Mouse (Mus musculus) heart, embryonic 14.5 days (tissue): ENCODE results near the gene 0610010F05Rik. TPM values are rescaled to one million over a fixed set of nuclear protein-coding genes. Genes with fewer than 3 reads are reported as not detected.

Experiments used
- ATAC-seq: fragments of 200-750 bp; cut with Nextera tagmentation; 2 replicates; pipeline ENCODE4 v1.8.0; 2017; ENCODE audit warnings: low read depth, moderate TSS enrichment; ENCODE audit not compliant: insufficient number of reproducible peaks, insufficient read depth, low FRiP score
- H3K27ac ChIP-seq, 2 experiments: fragments of 200-500 bp in 1 of 2; fragments of 300-500 bp in 1 of 2; sonication (generic) in 1 of 2; replicated peaks in 1 of 2; 2 replicates each; pipeline ENCODE4 v1.5.1; 2012 to 2014; ENCODE audit warnings: low read depth in 2 of 2, low read length in 2 of 2, control low read depth in 1 of 2, mild to moderate bottlenecking in 1 of 2, mixed read lengths in 1 of 2; ENCODE audit not compliant: control insufficient read depth in 1 of 2, insufficient read depth in 1 of 2
- H3K27me3 ChIP-seq: fragments of 300-500 bp; sonication (generic); 2 replicates; pipeline ENCODE4 v1.6.1; 2014; ENCODE audit warnings: mild to moderate bottlenecking, low read length, control low read depth; ENCODE audit not compliant: control insufficient read depth, insufficient read depth
- H3K36me3 ChIP-seq: fragments of 300-500 bp; sonication (generic); 2 replicates; pipeline ENCODE4 v1.6.1; 2014; ENCODE audit warnings: mild to moderate bottlenecking, control low read depth, low read length, mixed read lengths; ENCODE audit not compliant: control insufficient read depth, insufficient read depth
- H3K4me1 ChIP-seq, 2 experiments: fragments of 200-500 bp in 1 of 2; fragments of 300-500 bp in 1 of 2; sonication (generic) in 1 of 2; 2 replicates each; pipeline ENCODE4 v1.6.1; 2012 to 2014; ENCODE audit warnings: low read length in 2 of 2, control low read depth in 1 of 2, mixed read lengths in 1 of 2; ENCODE audit not compliant: control insufficient read depth in 2 of 2, insufficient read depth in 2 of 2
- H3K4me2 ChIP-seq: fragments of 300-500 bp; sonication (generic); 2 replicates; pipeline ENCODE4 v1.6.1; 2014; ENCODE audit warnings: mild to moderate bottlenecking, low read length
- H3K4me3 ChIP-seq, 2 experiments: fragments of 200-500 bp in 1 of 2; fragments of 300-500 bp in 1 of 2; sonication (generic) in 1 of 2; 2 replicates each; pipeline ENCODE4 v1.5.1; 2012 to 2014; ENCODE audit warnings: low read length in 2 of 2, mild to moderate bottlenecking in 2 of 2, control low read depth in 1 of 2, low read depth in 1 of 2, moderate library complexity in 1 of 2; ENCODE audit not compliant: control insufficient read depth in 1 of 2, insufficient read depth in 1 of 2
- H3K9ac ChIP-seq: fragments of 300-500 bp; sonication (generic); 2 replicates; pipeline ENCODE4 v1.6.1; 2014; ENCODE audit warnings: mild to moderate bottlenecking, low read length
- H3K9me3 ChIP-seq: fragments of 300-500 bp; sonication (generic); 2 replicates; pipeline ENCODE4 v1.6.1; 2016; ENCODE audit warnings: low read length, control low read depth; ENCODE audit not compliant: control insufficient read depth
- WGBS: fragments of 180-500 bp; shearing (Covaris S2); extraction: QIAGEN DNeasy Blood & Tissue Kit; methylation state at CpG from one replicate; pipeline ENCODE4 v1.1.7; 2014; 5-methylcytosine and 5-hydroxymethylcytosine counted together
- polyA plus RNA-seq: library from polyadenylated mRNA; unstranded; fragments of >200 nt; fragmentation: Nextera tagmentation; extraction: Ambion mirVana; gene quantifications from 2 replicates; pipeline ENCODE4 v1.2.1, GENCODE M21; 2014

The 0610010F05Rik gene
- polyA plus RNA-seq, 1 experiment from 2014 or later, result 19.5 TPM

DNA sequence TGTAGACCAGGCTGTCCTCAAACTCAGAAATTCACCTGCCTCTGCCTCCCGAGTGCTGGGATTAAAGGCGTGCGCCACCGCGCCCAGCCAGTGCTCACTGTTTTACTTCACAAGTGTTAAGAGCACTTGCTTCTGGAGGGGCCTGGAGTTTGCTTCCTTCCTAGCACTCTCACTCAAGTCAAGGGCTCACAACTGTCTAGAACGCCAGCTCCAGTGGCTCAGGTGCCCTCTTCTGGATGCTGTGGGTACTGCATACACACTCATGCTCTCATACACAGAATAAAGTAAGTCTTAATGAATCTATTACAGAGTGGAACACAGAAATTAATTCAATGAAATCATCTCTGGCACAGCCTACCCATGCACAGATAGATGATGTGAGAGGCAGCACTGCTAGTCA lies 67.7 kb downstream of the 0610010F05Rik start:
- Histone ChIP-seq H3K36me3 (peaks cover 15% of the 10 kb centered on the region), H3K9me3 (no peaks in the 10 kb centered on the region), H3K4me1 (no peaks in the 10 kb centered on the region), H3K27ac (no peak overlapping the region), H3K27me3 (no peaks in the 10 kb centered on the region), H3K4me2 (no peak overlapping the region), H3K9ac (no peak overlapping the region), H3K4me3 (no peak overlapping the region)
- 60% methylated on average over 6 of the region's 6 CpGs for WGBS
- ATAC-seq, result no peak

DNA sequence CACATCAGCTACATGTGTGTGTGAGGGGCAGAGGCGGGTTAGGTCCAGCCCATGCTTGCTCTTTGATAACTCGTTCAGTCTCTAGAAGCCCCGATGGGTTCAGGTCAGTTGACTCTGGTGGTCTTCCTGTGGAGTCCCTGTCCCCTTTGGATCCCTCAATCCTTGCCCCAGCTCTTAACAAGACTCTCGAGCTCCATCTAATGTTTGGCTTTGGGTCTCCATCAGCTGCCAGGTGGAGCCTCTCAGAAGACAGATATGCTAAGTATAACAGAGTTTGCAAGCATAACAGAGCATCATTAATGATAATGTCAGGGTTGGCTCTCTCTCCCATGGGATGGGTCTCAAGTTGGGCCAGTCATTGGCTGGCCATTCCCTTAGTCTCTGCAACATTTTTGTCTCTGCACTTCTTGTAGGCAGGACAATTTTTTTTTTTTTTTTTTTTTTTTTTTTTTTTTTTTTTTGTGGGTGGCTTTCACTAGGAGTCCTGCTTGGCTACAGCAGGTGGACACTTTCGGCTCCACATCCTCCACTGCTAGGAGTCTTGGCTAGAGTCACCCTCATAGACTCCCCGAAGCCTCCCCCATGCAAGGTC lies 76.3 kb downstream of the 0610010F05Rik start:
- no peaks in the 10 kb centered on the region for H3K9me3 ChIP-seq
- no peaks in the 10 kb centered on the region for H3K27me3 ChIP-seq
- no peak overlapping the region for H3K27ac ChIP-seq
- H3K4me1 ChIP-seq, result no peaks in the 10 kb centered on the region
- H3K36me3 ChIP-seq, result no peaks in the 10 kb centered on the region
- H3K4me2 ChIP-seq, result no peak overlapping the region
- H3K4me3 ChIP-seq, result no peak overlapping the region
- no peak for ATAC-seq
- 57% methylated on average over 6 of the region's 6 CpGs for WGBS
- no peak overlapping the region for H3K9ac ChIP-seq

DNA sequence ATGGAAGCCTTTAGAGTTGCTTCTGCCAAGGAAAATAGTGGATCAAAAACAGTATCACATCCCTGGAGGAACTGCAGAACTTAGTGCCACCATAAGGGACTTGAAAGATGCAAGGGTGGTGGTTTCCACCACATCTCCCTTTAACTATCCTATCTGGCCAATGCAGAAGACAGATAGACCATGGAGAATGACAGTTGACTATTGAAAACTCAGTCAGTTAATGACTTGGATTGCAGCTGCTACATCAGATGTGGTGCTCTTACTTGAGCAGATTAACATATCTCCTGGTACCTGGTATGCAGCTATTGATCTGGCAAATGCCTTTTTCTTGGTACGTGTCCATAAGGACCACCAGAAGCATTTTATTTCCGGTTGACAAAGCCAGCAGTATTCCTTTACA lies 96.0 kb downstream of the 0610010F05Rik start:
- no peak for ATAC-seq
- WGBS, result 66% methylated on average over 2 of the region's 2 CpGs
- Histone ChIP-seq H3K4me2 (no peak overlapping the region), H3K9me3 (no peaks in the 10 kb centered on the region), H3K27ac (no peak overlapping the region), H3K4me3 (no peak overlapping the region), H3K9ac (no peak overlapping the region), H3K4me1 (no peaks in the 10 kb centered on the region), H3K36me3 (no peaks in the 10 kb centered on the region), H3K27me3 (no peaks in the 10 kb centered on the region)

DNA sequence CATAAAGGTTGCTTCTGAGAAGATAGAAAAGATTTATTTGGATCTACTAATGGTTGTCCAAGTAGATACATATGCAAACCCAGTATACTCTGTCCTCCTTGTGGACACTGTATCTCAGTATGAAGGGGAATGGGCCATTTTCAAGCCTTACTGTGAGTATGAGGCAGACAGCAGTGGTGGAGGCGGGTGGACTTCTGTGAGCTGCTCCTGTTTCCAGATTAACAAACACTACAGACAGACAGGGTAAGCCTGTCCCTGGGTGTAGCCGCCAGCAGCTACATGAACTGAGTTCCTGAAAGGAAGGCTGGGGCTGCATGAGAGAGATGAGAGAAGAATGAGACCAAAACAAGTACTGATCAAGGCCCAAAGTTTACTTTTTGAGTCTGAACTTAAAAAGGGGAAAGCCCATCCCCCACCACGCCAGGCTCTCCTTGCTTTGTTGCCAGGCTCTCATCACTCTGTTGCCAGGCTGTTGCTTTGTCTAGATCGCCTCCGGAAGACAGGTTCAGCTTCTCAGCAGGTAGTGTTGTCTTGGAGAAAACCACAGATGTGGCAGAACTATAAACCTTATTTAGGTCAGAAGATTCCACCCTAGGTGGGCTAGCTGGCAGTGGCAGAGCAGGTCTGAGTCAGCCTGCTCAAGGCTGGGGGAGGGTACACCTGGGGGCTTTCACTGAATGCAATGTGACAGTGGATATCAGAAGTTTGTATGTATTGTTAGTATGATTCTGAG lies 112.8 kb downstream of the 0610010F05Rik start, which contains the start of gene 1700093K21Rik:
Gene 1700093K21Rik, minus strand, starts transcription at position 683 of the 733 bp plus-strand sequence.
- no peak within 1 kb of the TSS for H3K27ac ChIP-seq
- no peaks in the 10 kb centered on the region for H3K4me1 ChIP-seq
- H3K9me3 ChIP-seq, result 0 out of 2 replicates have a peak, but pooled peaks cover 2% of the 10 kb centered on the region
- H3K36me3 ChIP-seq, result no peaks in the 10 kb centered on the region
- no peak within 1 kb of the TSS for H3K4me3 ChIP-seq
- no peaks in the 10 kb centered on the region for H3K27me3 ChIP-seq
- 42% methylated on average over 5 of the region's 5 CpGs for WGBS
- no peak for ATAC-seq
- H3K9ac ChIP-seq, result no peak within 1 kb of the TSS
- no peak within 1 kb of the TSS for H3K4me2 ChIP-seq

DNA sequence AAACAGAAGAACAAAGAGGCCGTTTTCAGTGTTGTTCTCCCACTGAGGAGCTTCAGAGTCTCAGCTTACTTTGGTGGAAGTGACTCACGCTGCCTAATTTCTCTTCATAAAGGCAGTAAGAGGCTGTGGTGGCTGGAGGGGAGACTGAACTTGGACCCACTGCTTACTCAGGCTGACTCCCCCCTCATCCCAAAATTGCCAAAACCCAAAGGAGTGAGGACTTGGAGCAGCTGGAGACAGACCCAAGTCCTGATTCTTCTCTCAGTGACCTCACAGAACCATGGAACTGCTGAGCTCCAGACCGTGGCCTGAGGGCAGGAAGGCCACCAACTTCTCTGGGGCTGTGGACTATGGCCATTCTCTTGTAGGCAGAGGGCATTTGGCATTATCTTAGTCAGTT lies 114.5 kb downstream of the 0610010F05Rik start:
- no peak for ATAC-seq
- Histone ChIP-seq H3K9ac (no peak overlapping the region), H3K27me3 (no peaks in the 10 kb centered on the region), H3K4me2 (no peak overlapping the region), H3K4me3 (no peak overlapping the region), H3K9me3 (no peaks in the 10 kb centered on the region), H3K27ac (no peak overlapping the region), H3K36me3 (no peaks in the 10 kb centered on the region), H3K4me1 (no peaks in the 10 kb centered on the region)
- WGBS, result 78% methylated on average over 3 of the region's 3 CpGs

DNA sequence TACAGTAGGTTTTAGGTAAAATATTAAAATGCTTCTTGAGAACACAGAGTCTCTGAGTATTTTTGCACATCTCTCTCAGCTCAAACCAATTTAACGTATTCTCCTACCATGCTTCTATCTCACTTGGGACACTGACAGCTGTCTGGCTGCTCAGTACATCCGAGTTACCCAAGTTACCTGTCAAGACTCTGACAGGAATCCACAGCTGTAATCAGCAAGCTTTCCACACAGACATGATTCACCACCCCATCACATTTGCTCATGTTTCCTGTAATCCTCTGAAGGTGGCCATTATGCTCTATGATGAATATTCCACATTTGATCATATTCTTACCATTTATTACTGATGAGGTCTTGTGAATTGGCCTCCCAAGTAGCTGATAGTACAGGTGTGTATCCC lies 118.1 kb downstream of the 0610010F05Rik start:
- Histone ChIP-seq H3K4me2 (no peak overlapping the region), H3K4me3 (no peak overlapping the region), H3K9me3 (no peaks in the 10 kb centered on the region), H3K9ac (no peak overlapping the region), H3K36me3 (no peaks in the 10 kb centered on the region), H3K27ac (no peak overlapping the region), H3K27me3 (no peaks in the 10 kb centered on the region), H3K4me1 (no peaks in the 10 kb centered on the region)
- ATAC-seq, result no peak
- WGBS, result 53% methylated on average over 2 of the region's 2 CpGs
